Comparison of ENCODE assay signal across 8 mouse cellular contexts in the genomic region with DNA sequence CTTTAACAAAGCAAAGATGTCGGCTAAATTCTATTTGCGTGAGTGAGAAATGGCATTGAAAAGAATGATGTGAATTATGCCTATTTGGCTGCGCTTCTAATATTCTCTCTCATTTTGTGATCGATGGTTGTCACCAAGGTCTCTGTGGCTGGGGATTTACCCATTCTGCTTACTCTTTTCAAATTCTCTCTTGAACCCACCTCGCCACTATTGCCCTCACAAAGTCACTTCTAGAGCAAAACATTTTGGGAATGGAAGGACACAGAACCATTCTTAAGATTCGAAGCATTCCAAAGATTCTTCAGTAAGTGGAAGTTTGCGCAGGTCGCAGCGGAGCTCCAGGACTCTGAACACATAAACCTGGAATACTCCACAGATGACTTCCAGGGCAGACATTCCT. TPM values are rescaled to one million over a fixed set of nuclear protein-coding genes. Genes with fewer than 3 reads are reported as not detected.
DNase-seq lines count a peak whose midpoint lies in the region; ATAC-seq and TF ChIP-seq lines count a peak whose summit lies in the region.

No protein-coding gene starts in this region.

- WGBS in heart, adult 2 months = 6% methylated on average over 9 of the region's 9 CpGs
- 7% methylated on average over 9 of the region's 9 CpGs for WGBS in forebrain, embryonic 12.5 days
- WGBS in liver, embryonic 13.5 days (ENCODE audit: insufficient replicate concordance) = 14% methylated on average over 9 of the region's 9 CpGs

- dilution Hi-C loops in CH12.LX (cut with MboI; ENCODE audit: extremely low pct_ligation_motif_present, extremely low pct_unique_long_range_greater_than_20kb, low sequenced_read_pairs) = no loop called here

- peaks cover 10% of the 10 kb centered on the region for H3K4me1 ChIP-seq in heart, adult 2 months (ENCODE audit: control insufficient read depth, insufficient read depth, low read length)
- H3K4me1 ChIP-seq in CH12.LX (ENCODE audit: control insufficient read depth in 1 of 2, insufficient read depth in 2 of 2) = peaks cover 7 to 16% of the 10 kb centered on the region in 2 experiments; a peak in 3 of 4 replicates
- peaks cover 24% of the 10 kb centered on the region for H3K4me1 ChIP-seq in forebrain, embryonic 12.5 days
- H3K4me1 ChIP-seq in liver, embryonic 13.5 days (replicated peaks) = peaks cover 22% of the 10 kb centered on the region

- no peak for ATAC-seq in forebrain, embryonic 12.5 days (ENCODE audit: low FRiP score)
- ATAC-seq in liver, embryonic 13.5 days (ENCODE audit: low read depth) = no peak

- H3K4me3 ChIP-seq in heart, adult 2 months = peak overlapping the region; percentile 90
- peak overlapping the region; percentile 80 to 100 (median 98) for H3K4me3 ChIP-seq in CH12.LX (replicated peaks in 1 of 3; ENCODE audit: low read depth in 2 of 3, low read length in 2 of 3, poor library complexity in 1 of 3)
- peak overlapping the region; percentile 76 for H3K4me3 ChIP-seq in forebrain, embryonic 12.5 days (replicated peaks)
- H3K4me3 ChIP-seq in liver, embryonic 13.5 days (replicated peaks) = peak overlapping the region; percentile 89

- no peak overlapping the region for H3K27ac ChIP-seq in heart, adult 2 months
- no peak overlapping the region for H3K27ac ChIP-seq in CH12.LX (ENCODE audit: insufficient read depth, low read depth)
- no peak overlapping the region for H3K27ac ChIP-seq in forebrain, embryonic 12.5 days
- H3K27ac ChIP-seq in liver, embryonic 13.5 days = no peak overlapping the region; the same call in 1 of the 2 replicates

- in situ Hi-C loops in CH12.LX (cut with MboI; ENCODE audit: low pct_ligation_motif_present, low pct_unique_long_range_greater_than_20kb, low sequenced_read_pairs) = no loop called here

- H3K36me3 ChIP-seq in heart, adult 2 months (ENCODE audit: control insufficient read depth, insufficient read depth, low read length) = peaks cover 18% of the 10 kb centered on the region
- H3K36me3 ChIP-seq in CH12.LX (replicated peaks in 1 of 2; ENCODE audit: control insufficient read depth in 1 of 2, insufficient read depth in 1 of 2, low read length in 1 of 2) = peaks cover 22 to 26% of the 10 kb centered on the region in 2 experiments
- H3K36me3 ChIP-seq in forebrain, embryonic 12.5 days (replicated peaks) = peaks cover 16% of the 10 kb centered on the region
- peaks cover 28% of the 10 kb centered on the region for H3K36me3 ChIP-seq in liver, embryonic 13.5 days

- H3K9me3 ChIP-seq in CH12.LX (replicated peaks; ENCODE audit: low read length) = no peaks in the 10 kb centered on the region
- no peaks in the 10 kb centered on the region for H3K9me3 ChIP-seq in forebrain, embryonic 12.5 days
- no peaks in the 10 kb centered on the region for H3K9me3 ChIP-seq in liver, embryonic 13.5 days (replicated peaks)

- no peak for TF ChIP-seq RAD21 in CH12.LX (IDR thresholded peaks at IDR 0.05; ENCODE audit: low read depth, low read length)

- no peak overlapping the region for H3K9ac ChIP-seq in heart, adult 2 months (ENCODE audit: low read depth, low read length)
- peak overlapping the region; percentile 89 for H3K9ac ChIP-seq in CH12.LX (ENCODE audit: insufficient read depth, low read depth)
- peak overlapping the region; percentile 53 for H3K9ac ChIP-seq in forebrain, embryonic 12.5 days
- H3K9ac ChIP-seq in liver, embryonic 13.5 days = peak overlapping the region; percentile 91

- no peak for TF ChIP-seq EP300 in heart, adult 2 months (IDR thresholded peaks at IDR 0.05; ENCODE audit: insufficient read depth, low read depth, low read length)
- TF ChIP-seq EP300 in CH12.LX (IDR thresholded peaks at IDR 0.05; ENCODE audit: low read length) = no peak

- DNase-seq in heart, adult 2 months = no peak
- no peak for DNase-seq in heart, postnatal 36 days
- DNase-seq in CH12.LX (ENCODE audit: extremely low read depth) = no peak
- DNase-seq in liver, embryonic 13.5 days = no peak
- no peak for DNase-seq in T-cell, adult 2 months (ENCODE audit: low spot score)
- no peak for DNase-seq in adipocyte (ENCODE audit: low spot score)
- DNase-seq in cerebellum, adult 8-10 months = no peak

- peak overlapping the region; percentile 99 for H3K4me2 ChIP-seq in CH12.LX (ENCODE audit: insufficient read depth, low read depth, poor library complexity, severe bottlenecking)
- peak overlapping the region; percentile 61 for H3K4me2 ChIP-seq in forebrain, embryonic 12.5 days
- H3K4me2 ChIP-seq in liver, embryonic 13.5 days = peak overlapping the region; percentile 70

- peaks cover 11% of the 10 kb centered on the region for H3K79me2 ChIP-seq in heart, adult 2 months (replicated peaks; ENCODE audit: control insufficient read depth, insufficient read depth, low read length)
- H3K79me2 ChIP-seq in CH12.LX (replicated peaks; ENCODE audit: control insufficient read depth, extremely low read depth, insufficient read depth, poor library complexity, severe bottlenecking) = peaks cover 38% of the 10 kb centered on the region

- TF ChIP-seq CTCF in heart, adult 2 months (IDR thresholded peaks at IDR 0.05) = no peak
- no peak for TF ChIP-seq CTCF in CH12.LX (conservative IDR thresholded peaks at IDR 0.05 in 1 of 2, IDR thresholded peaks at IDR 0.05 in 1 of 2; ENCODE audit: low read depth in 2 of 2, low read length in 2 of 2)

- intact Hi-C loops in heart, adult 2 months (cut with DNase I) = loop anchor here (2.0 to 10.0 kb wide), 3 partner anchors 42 to 306 kb away; a partner anchor contains a TSS
- intact Hi-C loops in heart, postnatal 36 days (cut with DNase I) = loop anchor here (5.0 kb wide), 2 partner anchors 39 to 159 kb away; a partner anchor contains a TSS

- no peak for TF ChIP-seq POLR2A in heart, adult 2 months (IDR thresholded peaks at IDR 0.05; ENCODE audit: insufficient read depth, low read depth, low read length)
- no peak for TF ChIP-seq POLR2A in CH12.LX (IDR thresholded peaks at IDR 0.05; ENCODE audit: low read depth, low read length)

- H3K27me3 ChIP-seq in heart, adult 2 months (ENCODE audit: control insufficient read depth, insufficient read depth, low read length) = no peaks in the 10 kb centered on the region
- H3K27me3 ChIP-seq in CH12.LX (replicated peaks) = no peaks in the 10 kb centered on the region
- no peaks in the 10 kb centered on the region for H3K27me3 ChIP-seq in forebrain, embryonic 12.5 days
- H3K27me3 ChIP-seq in liver, embryonic 13.5 days = no peaks in the 10 kb centered on the region

TF ChIP-seq in CH12.LX, 34 proteins besides CTCF, POLR2A, EP300 and RAD21:
- TF ChIP-seq NRF1 (IDR thresholded peaks at IDR 0.05; ENCODE audit: low read depth, low read length) (no peak), MAX (IDR thresholded peaks at IDR 0.05; ENCODE audit: low read length) (0 out of 2 replicates have a peak, but pooled peaks have one; percentile 2), ELF1 (IDR thresholded peaks at IDR 0.05; ENCODE audit: low read depth, low read length) (no peak)

RNA-seq across cellular contexts. Expression of a gene that starts 0.5 kb away (rescaled TPM):
- total RNA-seq in heart, adult 2 months (2021) = 10 to 100 TPM; 25.7 to 27.3 TPM
- 8.6 and 17.5 TPM in 2 replicates for polyA plus RNA-seq in heart, adult 2 months (2012; rRNA removed)
- total RNA-seq in heart, postnatal 36 days (2021) = 10 to 100 TPM; 28.7 to 31.8 TPM
- total RNA-seq in CH12.LX (2012; rRNA removed) = 9.8 and 11.3 TPM in 2 replicates
- total RNA-seq in CH12.LX (2014; rRNA removed) = 9.0 and 9.3 TPM in 2 replicates
- 10.6 and 13.4 TPM in 2 replicates for polyA plus RNA-seq in CH12.LX (2012; ENCODE audit: insufficient read length, low read depth)
- polyA plus RNA-seq in forebrain, embryonic 12.5 days (2016; fragmentation: Nextera tagmentation; extraction: Ambion mirVana) = 56.3 and 56.5 TPM in 2 replicates
- 10.1 and 12.4 TPM in 2 replicates for polyA plus RNA-seq in liver, embryonic 13.5 days (2015; fragmentation: Nextera tagmentation; extraction: Ambion mirVana)

RNA-seq across cellular contexts. Expression of a gene that starts 21.2 kb away (rescaled TPM):
- under 1 TPM; 0.18 to 0.23 TPM for total RNA-seq in heart, adult 2 months (2021)
- 0.06 and 0.32 TPM in 2 replicates for polyA plus RNA-seq in heart, adult 2 months (2012; rRNA removed)
- total RNA-seq in heart, postnatal 36 days (2021) = under 1 TPM in 1 of 2 experiments, not detected in 1; 0.19 TPM
- total RNA-seq in CH12.LX (2012; rRNA removed) = 1.1 and 1.7 TPM in 2 replicates
- total RNA-seq in CH12.LX (2014; rRNA removed) = 5.0 and 6.6 TPM in 2 replicates
- 3.4 and 4.1 TPM in 2 replicates for polyA plus RNA-seq in CH12.LX (2012; ENCODE audit: insufficient read length, low read depth)
- 32.2 and 34.2 TPM in 2 replicates for polyA plus RNA-seq in forebrain, embryonic 12.5 days (2016; fragmentation: Nextera tagmentation; extraction: Ambion mirVana)
- polyA plus RNA-seq in liver, embryonic 13.5 days (2015; fragmentation: Nextera tagmentation; extraction: Ambion mirVana) = 0.09 and 0.15 TPM in 2 replicates

RNA-seq across cellular contexts. Expression of a gene that starts 41.5 kb away (rescaled TPM):
- total RNA-seq in heart, adult 2 months (2021) = 10 to 100 TPM in 1 of 2 experiments, 1 to 10 TPM in 1; 9.0 to 10.6 TPM
- 2.4 and 7.7 TPM in 2 replicates for polyA plus RNA-seq in heart, adult 2 months (2012; rRNA removed)
- total RNA-seq in heart, postnatal 36 days (2021) = 10 to 100 TPM in 1 of 2 experiments, 1 to 10 TPM in 1; 9.3 to 12.4 TPM
- total RNA-seq in CH12.LX (2012; rRNA removed) (4.7 and 6.2 TPM in 2 replicates), CH12.LX (2014; rRNA removed) (6.5 and 9.0 TPM in 2 replicates)
- polyA plus RNA-seq in CH12.LX (2012; ENCODE audit: insufficient read length, low read depth) = 9.4 and 9.5 TPM in 2 replicates
- polyA plus RNA-seq in forebrain, embryonic 12.5 days (2016; fragmentation: Nextera tagmentation; extraction: Ambion mirVana) = 17.9 and 18.3 TPM in 2 replicates
- polyA plus RNA-seq in liver, embryonic 13.5 days (2015; fragmentation: Nextera tagmentation; extraction: Ambion mirVana) = 1.7 and 2.0 TPM in 2 replicates
